Mouse (Mus musculus): ENCODE data around the gene Idh3b. TPM values are rescaled to one million over a fixed set of nuclear protein-coding genes. Genes with fewer than 3 reads are reported as not detected.

The Idh3b gene
- polyA plus RNA-seq, 1 experiment from 2014 or later: 101 TPM

GRCm38 (mm10) chr2:130293009-130293408 lies 8.7 kb upstream of the Idh3b start:
- Histone ChIP-seq H3K4me1 (replicated peaks) (peaks cover 14% of the 10 kb centered on the region), H3K36me3 (replicated peaks) (no peaks in the 10 kb centered on the region), H3K4me2 (no peak overlapping the region), H3K4me3 (replicated peaks) (no peak overlapping the region), H3K9ac (no peak overlapping the region), H3K27ac (replicated peaks) (no peak overlapping the region), H3K27me3 (peaks cover 83% of the 10 kb centered on the region), H3K9me3 (replicated peaks) (no peaks in the 10 kb centered on the region)
- no peak for ATAC-seq (ENCODE audit: insufficient read depth)
- WGBS (ENCODE audit: insufficient replicate concordance): 18% methylated on average over 3 of the region's 3 CpGs

- Histone ChIP-seq H3K4me3 (replicated peaks) (no peak overlapping the region), H3K9ac (no peak overlapping the region), H3K27me3 (peaks cover 67% of the 10 kb centered on the region), H3K4me2 (no peak overlapping the region), H3K9me3 (replicated peaks) (no peaks in the 10 kb centered on the region), H3K4me1 (replicated peaks) (peaks cover 14% of the 10 kb centered on the region), H3K27ac (replicated peaks) (no peak overlapping the region), H3K36me3 (replicated peaks) (no peaks in the 10 kb centered on the region)
- WGBS (ENCODE audit: insufficient replicate concordance): 8% methylated on average over 8 of the region's 8 CpGs
- ATAC-seq (ENCODE audit: insufficient read depth): no peak
These were observed 7.1 kb upstream of the Idh3b start for GRCm38 (mm10) chr2:130291434-130291833.

GRCm38 (mm10) chr2:130289086-130289485 lies 4.7 kb upstream of the Idh3b start:
- H3K27me3 ChIP-seq: peaks cover 44% of the 10 kb centered on the region
- H3K9me3 ChIP-seq (replicated peaks): no peaks in the 10 kb centered on the region
- no peak overlapping the region for H3K4me3 ChIP-seq (replicated peaks)
- H3K36me3 ChIP-seq (replicated peaks): no peaks in the 10 kb centered on the region
- no peak overlapping the region for H3K4me2 ChIP-seq
- WGBS (ENCODE audit: insufficient replicate concordance): 55% methylated on average over 4 of the region's 4 CpGs
- no peak overlapping the region for H3K27ac ChIP-seq (replicated peaks)
- H3K4me1 ChIP-seq (replicated peaks): peaks cover 7% of the 10 kb centered on the region; the same call in 1 of the 2 replicates
- no peak for ATAC-seq (ENCODE audit: insufficient read depth)
- H3K9ac ChIP-seq: no peak overlapping the region

GRCm38 (mm10) chr2:130280818-130281217 lies 3.5 kb downstream of the Idh3b start:
- H3K4me2 ChIP-seq: no peak overlapping the region
- no peak for ATAC-seq (ENCODE audit: insufficient read depth)
- no peaks in the 10 kb centered on the region for H3K27me3 ChIP-seq
- no peaks in the 10 kb centered on the region for H3K9me3 ChIP-seq (replicated peaks)
- no peak overlapping the region for H3K27ac ChIP-seq (replicated peaks)
- peaks cover 61% of the 10 kb centered on the region for H3K36me3 ChIP-seq (replicated peaks)
- H3K4me1 ChIP-seq (replicated peaks): peaks cover 57% of the 10 kb centered on the region
- H3K4me3 ChIP-seq (replicated peaks): no peak overlapping the region
- 60% methylated on average over 4 of the region's 4 CpGs for WGBS (ENCODE audit: insufficient replicate concordance)
- H3K9ac ChIP-seq: no peak overlapping the region

- H3K27me3 ChIP-seq: no peaks in the 10 kb centered on the region
- H3K9ac ChIP-seq: no peak overlapping the region
- WGBS (ENCODE audit: insufficient replicate concordance): 57% methylated on average over 7 of the region's 7 CpGs
- H3K4me3 ChIP-seq (replicated peaks): no peak overlapping the region
- H3K4me1 ChIP-seq (replicated peaks): peaks cover 62% of the 10 kb centered on the region
- no peak for ATAC-seq (ENCODE audit: insufficient read depth)
- no peak overlapping the region for H3K4me2 ChIP-seq
- H3K36me3 ChIP-seq (replicated peaks): peaks cover 66% of the 10 kb centered on the region
- no peaks in the 10 kb centered on the region for H3K9me3 ChIP-seq (replicated peaks)
- no peak overlapping the region for H3K27ac ChIP-seq (replicated peaks)
These were observed 4.1 kb downstream of the Idh3b start for GRCm38 (mm10) chr2:130280224-130280623.

GRCm38 (mm10) chr2:130279600-130280091 lies 4.7 kb downstream of the Idh3b start:
- H3K27me3 ChIP-seq: no peaks in the 10 kb centered on the region
- H3K4me3 ChIP-seq (replicated peaks): no peak overlapping the region
- peaks cover 61% of the 10 kb centered on the region for H3K4me1 ChIP-seq (replicated peaks)
- ATAC-seq (ENCODE audit: insufficient read depth): no peak
- 21% methylated on average over 8 of the region's 8 CpGs for WGBS (ENCODE audit: insufficient replicate concordance)
- H3K4me2 ChIP-seq: no peak overlapping the region
- no peak overlapping the region for H3K27ac ChIP-seq (replicated peaks)
- H3K9ac ChIP-seq: no peak overlapping the region
- H3K9me3 ChIP-seq (replicated peaks): no peaks in the 10 kb centered on the region
- H3K36me3 ChIP-seq (replicated peaks): peaks cover 66% of the 10 kb centered on the region

- WGBS (ENCODE audit: insufficient replicate concordance): 16% methylated on average over 6 of the region's 6 CpGs
- peak overlapping the region; percentile 82; the same call in 1 of the 2 replicates for H3K27ac ChIP-seq (replicated peaks)
These were observed 8.7 kb downstream of the Idh3b start for GRCm38 (mm10) chr2:130275649-130276048.

GRCm38 (mm10) chr2:130274862-130275261 lies 9.5 kb downstream of the Idh3b start:
- Histone ChIP-seq H3K9ac (peak overlapping the region; percentile 91), H3K4me1 (replicated peaks) (peaks cover 43% of the 10 kb centered on the region), H3K27me3 (no peaks in the 10 kb centered on the region), H3K9me3 (replicated peaks) (no peaks in the 10 kb centered on the region), H3K36me3 (replicated peaks) (peaks cover 43% of the 10 kb centered on the region), H3K27ac (replicated peaks) (peak overlapping the region; percentile 82), H3K4me3 (replicated peaks) (peak overlapping the region; percentile 98), H3K4me2 (peak overlapping the region; percentile 96)
- 1% methylated on average over 10 of the region's 10 CpGs for WGBS (ENCODE audit: insufficient replicate concordance)
- ATAC-seq (ENCODE audit: insufficient read depth): no peak

More at GRCm38 (mm10) chr2:130275649-130276048, 8.7 kb downstream of the Idh3b start:
- ATAC-seq (ENCODE audit: insufficient read depth): no peak
- no peaks in the 10 kb centered on the region for H3K9me3 ChIP-seq (replicated peaks)
- peak overlapping the region; percentile 98 for H3K4me3 ChIP-seq (replicated peaks)
- peak overlapping the region; percentile 91; the same call in 1 of the 2 replicates for H3K9ac ChIP-seq
- H3K4me2 ChIP-seq: peak overlapping the region; percentile 96
- H3K36me3 ChIP-seq (replicated peaks): peaks cover 51% of the 10 kb centered on the region
- H3K27me3 ChIP-seq: no peaks in the 10 kb centered on the region
- peaks cover 48% of the 10 kb centered on the region for H3K4me1 ChIP-seq (replicated peaks)

- ATAC-seq (ENCODE audit: insufficient read depth): peak; percentile 98
- under 1% methylated on average over 68 of the region's 68 CpGs for WGBS (ENCODE audit: insufficient replicate concordance)
- Histone ChIP-seq H3K9ac (peak within 1 kb of the TSS; percentile 91), H3K36me3 (replicated peaks) (peaks cover 38% of the 10 kb centered on the region), H3K4me3 (replicated peaks) (peak within 1 kb of the TSS; percentile 98), H3K27me3 (no peaks in the 10 kb centered on the region), H3K9me3 (replicated peaks) (no peaks in the 10 kb centered on the region), H3K27ac (replicated peaks) (peak within 1 kb of the TSS; percentile 82), H3K4me2 (peak within 1 kb of the TSS; percentile 96), H3K4me1 (replicated peaks) (peaks cover 39% of the 10 kb centered on the region)
These were observed 10.0 kb downstream of the Idh3b start, which contains the start of gene Nop56 for GRCm38 (mm10) chr2:130274149-130274861. Nop56 (plus strand) TSS chr2:130274430.

GRCm38 (mm10) chr2:130273732-130274131 lies 10.6 kb downstream of the Idh3b start:
- 1% methylated on average over 14 of the region's 14 CpGs for WGBS (ENCODE audit: insufficient replicate concordance)
- ATAC-seq (ENCODE audit: insufficient read depth): peak; percentile 38
- Histone ChIP-seq H3K27me3 (no peaks in the 10 kb centered on the region), H3K4me3 (replicated peaks) (peak overlapping the region; percentile 98), H3K36me3 (replicated peaks) (peaks cover 35% of the 10 kb centered on the region), H3K27ac (replicated peaks) (peak overlapping the region; percentile 82), H3K9me3 (replicated peaks) (no peaks in the 10 kb centered on the region), H3K9ac (peak overlapping the region; percentile 83), H3K4me1 (replicated peaks) (peaks cover 39% of the 10 kb centered on the region), H3K4me2 (peak overlapping the region; percentile 96)

- Histone ChIP-seq H3K36me3 (replicated peaks) (no peaks in the 10 kb centered on the region), H3K27me3 (no peaks in the 10 kb centered on the region), H3K9me3 (replicated peaks) (no peaks in the 10 kb centered on the region), H3K4me2 (no peak overlapping the region), H3K27ac (replicated peaks) (no peak overlapping the region), H3K4me1 (replicated peaks) (peaks cover 54% of the 10 kb centered on the region), H3K9ac (no peak overlapping the region), H3K4me3 (replicated peaks) (no peak overlapping the region)
- no peak for ATAC-seq (ENCODE audit: insufficient read depth)
- 65% methylated on average over 7 of the region's 7 CpGs for WGBS (ENCODE audit: insufficient replicate concordance)
These were observed 16.3 kb downstream of the Idh3b start for GRCm38 (mm10) chr2:130268074-130268473.

Measured in liver, embryonic 15.5 days (tissue).